Mouse (Mus musculus) urinary bladder, adult 2 months (tissue): ENCODE measurements around the gene Bdh1. TPM values are rescaled to one million over a fixed set of nuclear protein-coding genes. Genes with fewer than 3 reads are reported as not detected.
A peak's percentile ranks its signal among the peaks of the same experiment; 100 is the strongest.
"Not testable (repeated sequence)": the region's sequence is repeated elsewhere in the genome, so short reads cannot be mapped to it uniquely, and the experiment has no call there.

Experiments used
- DNase-seq: peaks from one replicate; pipeline ENCODE4 v3.0.0; 2022; ENCODE audit warnings: low spot score
- polyA plus RNA-seq: library from polyadenylated mRNA; depleted of rRNA; stranded (reverse); fragments of >200 nt; gene quantifications from 2 replicates; pipeline ENCODE4 v1.2.3, GENCODE M21; 2012; rRNA removed

Gene Bdh1
- 170 and 177 TPM in 2 replicates for polyA plus RNA-seq

- no peak for DNase-seq
These were observed at the start of gene Bdh1 for GRCm38 (mm10) chr16:31422000-31422399. Gene Bdh1 (plus strand): TSS chr16:31422280.

GRCm38 (mm10) chr16:31372316-31372715 is 49.8 kb upstream of the Bdh1 start:
- DNase-seq: not testable (repeated sequence)

GRCm38 (mm10) chr16:31375877-31376582 is 46.0 kb upstream of the Bdh1 start:
- not testable (repeated sequence) for DNase-seq

GRCm38 (mm10) chr16:31388269-31388668 is 33.8 kb upstream of the Bdh1 start:
- DNase-seq: not testable (repeated sequence)

- no peak for DNase-seq
These were observed 22.8 kb upstream of the Bdh1 start for GRCm38 (mm10) chr16:31399231-31399630.

- no peak for DNase-seq
These were observed 21.0 kb upstream of the Bdh1 start for GRCm38 (mm10) chr16:31400908-31401692.

- no peak for DNase-seq
These were observed 20.0 kb upstream of the Bdh1 start for GRCm38 (mm10) chr16:31402096-31402495.

- DNase-seq: no peak
These were observed 18.1 kb upstream of the Bdh1 start for GRCm38 (mm10) chr16:31403971-31404370.

GRCm38 (mm10) chr16:31405040-31405439 is 17.0 kb upstream of the Bdh1 start:
- no peak for DNase-seq

- DNase-seq: no peak
These were observed 14.2 kb upstream of the Bdh1 start for GRCm38 (mm10) chr16:31407872-31408271.

GRCm38 (mm10) chr16:31410969-31411368 is 11.1 kb upstream of the Bdh1 start:
- DNase-seq: no peak

GRCm38 (mm10) chr16:31412321-31412720 is 9.8 kb upstream of the Bdh1 start:
- no peak for DNase-seq

- no peak for DNase-seq
These were observed 8.3 kb upstream of the Bdh1 start for GRCm38 (mm10) chr16:31413777-31414176.

GRCm38 (mm10) chr16:31415885-31416450 is 6.1 kb upstream of the Bdh1 start:
- no peak for DNase-seq

GRCm38 (mm10) chr16:31418704-31419103 is 3.4 kb upstream of the Bdh1 start:
- DNase-seq: no peak

GRCm38 (mm10) chr16:31419457-31419856 is 2.6 kb upstream of the Bdh1 start:
- no peak for DNase-seq

GRCm38 (mm10) chr16:31422722-31423121 is 642 bp downstream of the Bdh1 start:
- no peak for DNase-seq

- no peak for DNase-seq
These were observed 1.3 kb downstream of the Bdh1 start for GRCm38 (mm10) chr16:31423368-31423767.

- no peak for DNase-seq
These were observed 2.5 kb downstream of the Bdh1 start for GRCm38 (mm10) chr16:31424416-31425187.

GRCm38 (mm10) chr16:31425508-31425907 is 3.4 kb downstream of the Bdh1 start:
- DNase-seq: peak; percentile 67

- DNase-seq: no peak
These were observed 4.5 kb downstream of the Bdh1 start for GRCm38 (mm10) chr16:31426496-31427126.

GRCm38 (mm10) chr16:31428335-31428674 is 6.2 kb downstream of the Bdh1 start:
- no peak for DNase-seq
